Mouse (Mus musculus) MEL (cell line): ENCODE data around the gene S100a5. TPM values are rescaled to one million over a fixed set of nuclear protein-coding genes. Genes with fewer than 3 reads are reported as not detected.

Experiments
- DNase-seq: peaks from one replicate; pipeline ENCODE4 v3.0.0; 2011; ENCODE audit warnings: low read depth, low spot score
- H3K27ac ChIP-seq: 2 replicates; pipeline ENCODE4 v1.5.1; 2012; ENCODE audit warnings: low read depth, mild to moderate bottlenecking, control low read depth, low read length, moderate library complexity; ENCODE audit not compliant: control insufficient read depth
- H3K27me3 ChIP-seq, 2 experiments: fragments of 150-350 bp in 1 of 2; sonication (generic) in 1 of 2; 2 replicates each; pipeline ENCODE4 v1.6.1; 2012; ENCODE audit warnings: low read length in 2 of 2, mild to moderate bottlenecking in 2 of 2, improper control_type of control experiment in 1 of 2, moderate library complexity in 1 of 2; ENCODE audit not compliant: insufficient read depth in 2 of 2, control insufficient read depth in 1 of 2
- H3K36me3 ChIP-seq, 2 experiments: 2 replicates each; pipeline ENCODE4 v1.6.1; 2012 to 2014; ENCODE audit warnings: low read length in 2 of 2, improper control_type of control experiment in 1 of 2, inconsistent platforms in 1 of 2, mild to moderate bottlenecking in 1 of 2; ENCODE audit not compliant: insufficient read depth in 2 of 2, control insufficient read depth in 1 of 2
- H3K4me1 ChIP-seq, 2 experiments: fragments of 150-350 bp in 1 of 2; sonication (generic) in 1 of 2; 2 replicates each; pipeline ENCODE4 v1.6.1; 2012; ENCODE audit warnings: low read length in 2 of 2, improper control_type of control experiment in 1 of 2, mild to moderate bottlenecking in 1 of 2; ENCODE audit not compliant: insufficient read depth in 2 of 2, control insufficient read depth in 1 of 2
- H3K4me3 ChIP-seq, 2 experiments: fragments of 150-350 bp in 1 of 2; sonication (generic) in 1 of 2; 2 replicates each; pipeline ENCODE4 v1.5.1; 2012; ENCODE audit warnings: low read depth in 2 of 2, low read length in 2 of 2, mild to moderate bottlenecking in 2 of 2, moderate library complexity in 2 of 2, control low read depth in 1 of 2, improper control_type of control experiment in 1 of 2; ENCODE audit not compliant: control insufficient read depth in 1 of 2, insufficient read depth in 1 of 2
- H3K79me2 ChIP-seq: 2 replicates; pipeline ENCODE4 v1.6.1; 2012; ENCODE audit warnings: mild to moderate bottlenecking, low read length, moderate library complexity; ENCODE audit not compliant: control insufficient read depth, poor library complexity, insufficient read depth
- H3K9ac ChIP-seq: 2 replicates; pipeline ENCODE4 v1.6.1; 2012; ENCODE audit warnings: low read depth, mild to moderate bottlenecking, control low read depth, low read length, moderate library complexity; ENCODE audit not compliant: control insufficient read depth, poor library complexity, severe bottlenecking
- H3K9me3 ChIP-seq: fragments of 150-350 bp; sonication (generic); replicated peaks from 2 replicates; pipeline ENCODE4 v1.6.1; 2012; ENCODE audit warnings: mild to moderate bottlenecking, low read length, improper control_type of control experiment, moderate library complexity; ENCODE audit not compliant: insufficient read depth
- BHLHE40 ChIP-seq: IDR thresholded peaks from 2 replicates; pipeline ENCODE4 v1.6.1; 2012; ENCODE audit warnings: low read depth, mild to moderate bottlenecking, inconsistent platforms, low read length, improper control_type of control experiment, borderline replicate concordance
- CTCF ChIP-seq, 3 experiments: IDR thresholded peaks in 2 of 3; conservative IDR thresholded peaks in 1 of 3; 2 replicates each; pipeline ENCODE4 v1.5.1; 2011 to 2012; ENCODE audit warnings: low read length in 3 of 3, low read depth in 2 of 3, mild to moderate bottlenecking in 2 of 3, improper control_type of control experiment in 1 of 3, inconsistent platforms in 1 of 3, mixed read lengths in 1 of 3, moderate library complexity in 1 of 3; ENCODE audit not compliant: control insufficient read depth in 1 of 3, insufficient read depth in 1 of 3, poor library complexity in 1 of 3, severe bottlenecking in 1 of 3
- ETS1 ChIP-seq: IDR thresholded peaks from 2 replicates; pipeline ENCODE4 v1.6.1; 2012; ENCODE audit warnings: low read depth, mild to moderate bottlenecking, inconsistent platforms, low read length, improper control_type of control experiment, moderate library complexity
- HCFC1 ChIP-seq: IDR thresholded peaks from 2 replicates; pipeline ENCODE4 v1.6.1; 2012; ENCODE audit warnings: low read depth, mild to moderate bottlenecking, inconsistent platforms, low read length, improper control_type of control experiment, moderate library complexity
- JUND ChIP-seq: IDR thresholded peaks from 2 replicates; pipeline ENCODE4 v1.6.1; 2011; ENCODE audit warnings: low read depth, mild to moderate bottlenecking, improper control_type of control experiment, low read length
- MAZ ChIP-seq: IDR thresholded peaks from 2 replicates; pipeline ENCODE4 v1.6.1; 2012; ENCODE audit warnings: low read depth, mild to moderate bottlenecking, inconsistent platforms, low read length, improper control_type of control experiment
- MXI1 ChIP-seq: IDR thresholded peaks from 2 replicates; pipeline ENCODE4 v1.6.1; 2011; ENCODE audit warnings: mild to moderate bottlenecking, low read depth, low read length, improper control_type of control experiment
- NRF1 ChIP-seq: IDR thresholded peaks from 2 replicates; pipeline ENCODE4 v1.6.1; 2014; ENCODE audit warnings: low read depth, mild to moderate bottlenecking, inconsistent platforms, low read length, improper control_type of control experiment, moderate library complexity; ENCODE audit not compliant: poor library complexity, insufficient read depth, severe bottlenecking
- POLR2A ChIP-seq, 2 experiments: IDR thresholded peaks; 2 replicates each; pipeline ENCODE4 v1.6.1; 2011 to 2012; ENCODE audit warnings: low read length in 2 of 2, mild to moderate bottlenecking in 2 of 2, control low read depth in 1 of 2, improper control_type of control experiment in 1 of 2, low read depth in 1 of 2, moderate library complexity in 1 of 2; ENCODE audit not compliant: control insufficient read depth in 1 of 2, insufficient read depth in 1 of 2, poor library complexity in 1 of 2
- POLR2AphosphoS2 ChIP-seq: IDR thresholded peaks from 2 replicates; pipeline ENCODE4 v1.6.1; 2011; ENCODE audit warnings: low read length, improper control_type of control experiment
- RAD21 ChIP-seq: IDR thresholded peaks from 2 replicates; pipeline ENCODE4 v1.6.1; 2011; ENCODE audit warnings: mild to moderate bottlenecking, low read depth, low read length, improper control_type of control experiment
- SMC3 ChIP-seq: IDR thresholded peaks from 2 replicates; pipeline ENCODE4 v1.6.1; 2011; ENCODE audit warnings: low read depth, low read length, improper control_type of control experiment
- TAL1 ChIP-seq: IDR thresholded peaks from 2 replicates; pipeline ENCODE4 v1.6.1; 2012; ENCODE audit warnings: mild to moderate bottlenecking, inconsistent platforms, low read length, moderate library complexity, mixed read lengths
- TBP ChIP-seq: IDR thresholded peaks from 2 replicates; pipeline ENCODE4 v1.8.0; 2011; ENCODE audit warnings: low read depth, low read length, improper control_type of control experiment
- ZC3H11A ChIP-seq: IDR thresholded peaks from 2 replicates; pipeline ENCODE4 v1.6.1; 2012; ENCODE audit warnings: low read depth, mild to moderate bottlenecking, inconsistent platforms, low read length, improper control_type of control experiment
- polyA plus RNA-seq, 2 experiments: library from polyadenylated mRNA; stranded (reverse) in 1 of 2; unstranded in 1 of 2; fragments of >175 nt in 1 of 2; fragments of >200 nt in 1 of 2; gene quantifications; 2 replicates each; pipeline versions ENCODE4 v1.2.1 to v1.2.4; 2012; ENCODE audit warnings: low replicate concordance in 2 of 2, low read depth in 1 of 2; ENCODE audit not compliant: insufficient read length in 2 of 2, insufficient read depth in 1 of 2, missing spikeins in 1 of 2
- total RNA-seq: library from RNA; depleted of rRNA; stranded (reverse); fragments of 300-350 nt; gene quantifications from 2 replicates; pipeline ENCODE4 v1.2.3, GENCODE M21; 2012

S100a5 gene
- total and polyA plus RNA-seq, 3 experiments: not detected

- TF ChIP-seq NRF1: no peak
- TF ChIP-seq, all 39 proteins: peak for 0
Measured at GRCm38 (mm10) chr3:90614611-90615251, 6.4 kb downstream of the S100a5 start (continued).

- 0 out of 4 replicates have a peak, but pooled peaks cover 0 to under 1% of the 10 kb centered on the region in 2 experiments for H3K27me3 ChIP-seq
- no peak overlapping the region for H3K4me3 ChIP-seq
- peak; percentile 86 for DNase-seq
- TF ChIP-seq JUND (no peak), TAL1 (no peak), HCFC1 (0 out of 2 replicates have a peak, but pooled peaks have one; percentile 39), ZC3H11A (peak; percentile 82), MAZ (peak; percentile 76; the same call in 1 of the 2 replicates), POLR2AphosphoS2 (no peak), RAD21 (peak; percentile 88), MXI1 (no peak), CTCF (IDR thresholded peaks at IDR 0.05 in 2 of 3, conservative IDR thresholded peaks at IDR 0.05 in 1 of 3; ENCODE audit: control insufficient read depth in 1 of 3, insufficient read depth in 1 of 3, low read depth in 2 of 3, low read length in 3 of 3, poor library complexity in 1 of 3, severe bottlenecking in 1 of 3) (peak; percentile 79 to 95 (median 93)), SMC3 (peak; percentile 89), ETS1 (no peak)
- H3K9ac ChIP-seq: no peak overlapping the region
- H3K79me2 ChIP-seq: no peaks in the 10 kb centered on the region
- H3K27ac ChIP-seq: no peak overlapping the region
- H3K36me3 ChIP-seq: peaks cover 0 to 15% of the 10 kb centered on the region in 2 experiments; a peak in 2 of 4 replicates
- no peaks in the 10 kb centered on the region for H3K9me3 ChIP-seq
- peaks cover 0 to 19% of the 10 kb centered on the region in 2 experiments; a peak in 2 of 4 replicates for H3K4me1 ChIP-seq
Measured at GRCm38 (mm10) chr3:90615415-90615814, 7.1 kb downstream of the S100a5 start.

GRCm38 (mm10) chr3:90615911-90616310 is 7.6 kb downstream of the S100a5 start:
- DNase-seq: no peak
- H3K4me3 ChIP-seq: no peak overlapping the region
- H3K36me3 ChIP-seq: peaks cover 0 to 15% of the 10 kb centered on the region in 2 experiments; a peak in 2 of 4 replicates
- H3K27ac ChIP-seq: no peak overlapping the region
- TF ChIP-seq TBP (no peak), BHLHE40 (no peak), POLR2A (IDR thresholded peaks at IDR 0.05; ENCODE audit: control insufficient read depth in 1 of 2, insufficient read depth in 1 of 2, low read depth in 1 of 2, low read length in 2 of 2, poor library complexity in 1 of 2) (no peak)
- H3K9ac ChIP-seq: no peak overlapping the region
- peaks cover 0 to 2% of the 10 kb centered on the region in 2 experiments; a peak in 1 of 4 replicates for H3K27me3 ChIP-seq
- peaks cover 0 to 19% of the 10 kb centered on the region in 2 experiments; a peak in 2 of 4 replicates for H3K4me1 ChIP-seq
- H3K9me3 ChIP-seq: no peaks in the 10 kb centered on the region
- H3K79me2 ChIP-seq: no peaks in the 10 kb centered on the region
